Mouse (Mus musculus) adrenal gland, adult 18-20 months (tissue): ENCODE measurements around the gene Rhox3e. TPM values are rescaled to one million over a fixed set of nuclear protein-coding genes. Genes with fewer than 3 reads are reported as not detected.
"Not testable (repeated sequence)": the region's sequence is repeated elsewhere in the genome, so short reads cannot be mapped to it uniquely, and the experiment has no call there.

ENCODE experiments used
- DNase-seq, 2 experiments: peaks; one replicate each; pipeline ENCODE4 v3.0.0; 2021 to 2022; ENCODE audit warnings: low spot score in 2 of 2
- long read RNA-seq, 2 experiments: library from polyadenylated mRNA; stranded (forward); transcript quantifications; one replicate each; pipeline ENCODE4 v2.0.0; 2021
- total RNA-seq, 2 experiments: library from RNA; stranded (reverse); gene quantifications; 1 replicate in 1 of 2; 2 replicates in 1 of 2; pipeline ENCODE4 v1.2.3; 2021

Gene Rhox3e
- not detected for total RNA-seq
- long read RNA-seq, experiment 1 = 0 reads
- long read RNA-seq, experiment 2 = 0 reads

DNA sequence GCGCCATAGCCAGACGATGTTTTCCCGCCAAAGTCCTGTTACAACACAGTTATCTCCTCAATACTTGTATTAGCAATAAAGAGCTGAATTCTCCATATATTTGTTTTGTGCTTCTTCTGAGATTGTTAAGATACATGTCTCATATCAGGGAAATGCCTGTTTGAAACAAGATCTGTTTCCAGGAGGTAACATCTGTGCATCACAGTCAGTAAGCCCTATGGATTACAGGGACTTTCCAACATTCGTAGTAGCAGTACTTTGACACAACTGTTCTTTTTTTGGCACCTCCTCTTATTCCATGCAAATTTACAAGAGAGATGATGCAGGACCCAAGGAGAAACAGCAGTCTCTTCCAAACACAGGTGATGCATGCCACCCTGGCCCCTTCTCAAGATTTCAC, at the start of gene Rhox3e:
Rhox3e (plus strand) TSS at position 301 of the 400 bp plus-strand sequence.
- DNase-seq = not testable (repeated sequence)

DNA sequence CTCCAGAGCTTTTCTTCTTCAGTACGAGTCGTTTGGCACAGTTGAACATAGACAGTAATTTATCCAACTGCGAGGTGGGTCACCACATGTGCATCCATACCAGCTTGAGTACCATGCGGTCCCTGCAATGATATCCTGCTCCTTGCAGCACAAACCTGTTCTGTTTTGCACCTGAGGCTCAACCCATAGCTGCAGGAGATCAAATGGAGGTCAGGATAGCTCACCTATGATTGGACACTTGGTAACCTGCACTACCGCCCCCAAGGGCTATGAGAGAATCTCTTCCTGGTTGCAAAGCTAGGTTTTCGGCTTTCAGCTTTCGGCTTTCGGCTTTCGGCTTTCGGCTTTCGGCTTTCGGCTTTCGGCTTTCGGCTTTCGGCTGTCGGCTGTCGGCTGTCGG, 27.8 kb upstream of the Rhox3e start, which contains the start of gene Rhox4d:
Rhox4d (plus strand) TSS at position 301 of the 400 bp plus-strand sequence.
- DNase-seq = not testable (repeated sequence)

DNA sequence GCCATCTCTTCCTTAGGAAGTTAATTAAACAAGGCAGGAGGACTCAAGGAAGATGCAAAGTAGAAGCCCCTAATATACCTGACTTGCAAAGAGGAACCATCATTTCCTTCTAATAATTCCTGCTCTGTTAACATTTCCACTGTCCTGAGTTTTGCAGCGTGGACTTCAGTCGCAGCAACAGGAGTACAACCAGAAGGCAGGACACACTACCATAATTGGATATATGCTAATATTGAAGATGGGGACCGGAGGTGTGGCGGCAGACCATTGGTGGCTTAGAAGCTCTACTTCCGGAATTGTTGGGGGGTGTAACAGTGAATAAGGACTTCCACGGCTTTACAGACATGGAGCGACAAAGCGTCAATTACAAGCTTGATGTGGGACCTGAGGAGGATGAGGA, 11.7 kb upstream of the Rhox3e start, which contains the start of gene Rhox2e:
Rhox2e (plus strand) TSS at position 301 of the 400 bp plus-strand sequence.
- not testable (repeated sequence) for DNase-seq

DNA sequence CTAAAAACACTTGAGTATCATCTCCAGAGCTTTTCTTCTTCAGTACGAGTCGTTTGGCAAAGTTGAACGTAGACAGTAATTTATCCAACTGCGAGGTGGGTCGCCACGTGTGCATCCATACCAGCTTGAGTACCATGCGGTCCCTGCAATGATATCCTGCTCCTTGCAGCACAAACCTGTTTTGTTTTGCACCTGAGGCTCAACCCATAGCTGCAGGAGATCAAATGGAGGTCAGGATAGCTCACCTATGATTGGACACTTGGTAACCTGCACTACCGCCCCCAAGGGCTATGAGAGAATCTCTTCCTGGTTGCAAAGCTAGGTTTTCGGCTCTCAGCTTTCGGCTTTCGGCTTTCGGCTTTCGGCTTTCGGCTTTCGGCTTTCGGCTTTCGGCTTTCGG, 15.3 kb downstream of the Rhox3e start, which contains the start of gene Rhox4e:
Rhox4e (plus strand) TSS at position 301 of the 400 bp plus-strand sequence.
- not testable (repeated sequence) for DNase-seq

DNA sequence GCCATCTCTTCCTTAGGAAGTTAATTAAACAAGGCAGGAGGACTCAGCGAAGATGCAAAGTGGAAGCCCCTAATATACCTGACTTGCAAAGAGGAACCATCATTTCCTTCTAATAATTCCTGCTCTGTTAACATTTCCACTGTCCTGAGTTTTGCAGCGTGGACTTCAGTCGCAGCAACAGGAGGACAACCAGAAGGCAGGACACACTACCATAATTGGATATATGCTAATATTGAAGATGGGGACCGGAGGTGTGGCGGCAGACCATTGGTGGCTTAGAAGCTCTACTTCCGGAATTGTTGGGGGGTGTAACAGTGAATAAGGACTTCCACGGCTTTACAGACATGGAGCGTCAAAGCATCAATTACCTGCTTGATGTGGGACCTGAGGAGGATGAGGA, 29.3 kb downstream of the Rhox3e start, which contains the start of gene Rhox2f:
Rhox2f (plus strand) TSS at position 301 of the 400 bp plus-strand sequence.
- not testable (repeated sequence) for DNase-seq

DNA sequence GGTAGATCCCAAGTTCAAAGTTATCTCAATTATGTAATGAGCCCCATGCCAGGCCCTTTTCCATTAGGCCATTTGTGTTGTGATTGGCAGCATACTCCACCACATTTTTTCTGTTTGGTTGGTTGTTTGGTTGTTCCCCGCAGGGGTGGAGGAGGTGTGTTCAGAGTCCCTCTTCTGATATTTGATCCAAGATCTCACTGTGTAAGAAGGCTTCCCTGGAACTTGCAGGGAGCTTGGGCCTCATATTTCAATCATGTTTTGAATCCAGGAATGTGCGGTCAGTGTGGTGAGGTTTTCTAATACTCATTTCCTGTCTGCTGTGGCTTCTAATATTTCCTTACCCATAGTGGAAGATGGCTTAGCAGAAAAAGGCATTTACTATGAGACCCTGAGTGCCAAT, 30.8 kb downstream of the Rhox3e start:
- DNase-seq = not testable (repeated sequence)

DNA sequence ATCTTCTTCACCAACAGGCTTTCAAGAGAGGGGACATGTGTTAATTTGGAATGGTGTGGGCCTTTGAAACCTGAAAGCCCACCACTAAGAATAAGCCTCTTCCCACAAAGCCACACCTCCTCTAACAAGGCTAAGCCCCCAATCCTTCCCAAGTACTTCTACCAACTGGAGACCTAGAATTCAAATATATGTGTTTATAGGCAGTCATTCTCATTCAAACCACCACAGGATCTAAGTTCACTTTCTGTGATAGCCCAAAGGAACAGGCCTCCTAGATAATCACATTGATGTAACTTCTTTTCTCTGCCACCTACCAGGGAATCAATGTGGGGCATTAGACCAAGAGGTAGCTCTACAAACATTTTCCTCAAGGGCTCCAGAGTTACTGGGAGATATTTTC, 38.9 kb downstream of the Rhox3e start, which contains the start of gene Rhox3f:
Rhox3f (plus strand) TSS at position 301 of the 400 bp plus-strand sequence.
- DNase-seq = not testable (repeated sequence)

Other genes starting within 250 kb of the Rhox3e start
- gene Rhox3a2, start 162.0 kb upstream of the Rhox3e start, total RNA-seq = not detected
- gene Rhox4a2, start 151.2 kb upstream of the Rhox3e start, total RNA-seq = not detected
- gene Rhox2b, start 130.0 kb upstream of the Rhox3e start, total RNA-seq = not detected
- not detected for gene Rhox4b, start 109.5 kb upstream of the Rhox3e start, total RNA-seq
- gene Rhox2c, start 88.3 kb upstream of the Rhox3e start, total RNA-seq = not detected
- not detected for gene Rhox3c, start 83.4 kb upstream of the Rhox3e start, total RNA-seq
- gene Rhox4c, start 61.7 kb upstream of the Rhox3e start, total RNA-seq = not detected
- not detected for gene Rhox2d, start 48.6 kb upstream of the Rhox3e start, total RNA-seq
- not detected for gene Rhox4d, start 27.7 kb upstream of the Rhox3e start, total RNA-seq
- gene Rhox2e, start 11.6 kb upstream of the Rhox3e start, total RNA-seq = not detected
- gene Rhox4e, start 15.4 kb downstream of the Rhox3e start, total RNA-seq = not detected
- not detected for gene Rhox2f, start 29.4 kb downstream of the Rhox3e start, total RNA-seq
- gene Rhox3f, start 39.0 kb downstream of the Rhox3e start, total RNA-seq = not detected
- gene Rhox4f, start 65.7 kb downstream of the Rhox3e start, total RNA-seq = not detected
- gene Rhox3g, start 86.6 kb downstream of the Rhox3e start, total RNA-seq = not detected
- not detected for gene Rhox2g, start 101.5 kb downstream of the Rhox3e start, total RNA-seq
- not detected for gene Rhox4g, start 109.3 kb downstream of the Rhox3e start, total RNA-seq
- gene Rhox3h, start 126.7 kb downstream of the Rhox3e start, total RNA-seq = not detected
- gene Rhox2h, start 131.3 kb downstream of the Rhox3e start, total RNA-seq = not detected